Mouse (Mus musculus) cerebellum, adult 11-12 months (tissue): ENCODE results near the gene Top1.
A peak's percentile ranks its signal among the peaks of the same experiment; 100 is the strongest.

Experiments
- DNase-seq: peaks from one replicate; pipeline ENCODE4 v3.0.0; 2022

The Top1 gene

GRCm38 (mm10) chr2:160744040-160744822, 98.5 kb downstream of the Top1 start:
- DNase-seq = peak; percentile 52

GRCm38 (mm10) chr2:160744823-160745210, 99.1 kb downstream of the Top1 start:
- no peak for DNase-seq

GRCm38 (mm10) chr2:160745497-160745896, 99.8 kb downstream of the Top1 start:
- no peak for DNase-seq

GRCm38 (mm10) chr2:160746637-160747036, 100.9 kb downstream of the Top1 start:
- DNase-seq = no peak

- no peak for DNase-seq
Measured at GRCm38 (mm10) chr2:160747075-160747474, 101.4 kb downstream of the Top1 start.

- DNase-seq = no peak
Measured at GRCm38 (mm10) chr2:160756583-160757203, 111.0 kb downstream of the Top1 start.

- DNase-seq = no peak
Measured at GRCm38 (mm10) chr2:160760433-160761184, 114.9 kb downstream of the Top1 start.

- no peak for DNase-seq
Measured at GRCm38 (mm10) chr2:160763816-160764215, 118.1 kb downstream of the Top1 start.

GRCm38 (mm10) chr2:160764386-160764785, 118.7 kb downstream of the Top1 start:
- DNase-seq = no peak

- DNase-seq = no peak
Measured at GRCm38 (mm10) chr2:160765096-160765495, 119.4 kb downstream of the Top1 start.

GRCm38 (mm10) chr2:160766371-160766771, 120.7 kb downstream of the Top1 start:
- DNase-seq = peak; percentile 65

- DNase-seq = no peak
Measured at GRCm38 (mm10) chr2:160767201-160767600, 121.5 kb downstream of the Top1 start.

- DNase-seq = no peak
Measured at GRCm38 (mm10) chr2:160768097-160768695, 122.5 kb downstream of the Top1 start.

GRCm38 (mm10) chr2:160768997-160769396, 123.3 kb downstream of the Top1 start:
- DNase-seq = no peak

- no peak for DNase-seq
Measured at GRCm38 (mm10) chr2:160770409-160770808, 124.7 kb downstream of the Top1 start.

- no peak for DNase-seq
Measured at GRCm38 (mm10) chr2:160770871-160771270, 125.2 kb downstream of the Top1 start.

- peak; percentile 47 for DNase-seq
Measured at GRCm38 (mm10) chr2:160771325-160772276, 125.9 kb downstream of the Top1 start.
